Mouse (Mus musculus): ENCODE data around the gene Drosha. TPM values are rescaled to one million over a fixed set of nuclear protein-coding genes. Genes with fewer than 3 reads are reported as not detected.
"Not testable (repeated sequence)": the region's sequence is repeated elsewhere in the genome, so short reads cannot be mapped to it uniquely, and the experiment has no call there.

Drosha gene
- polyA plus RNA-seq, 1 experiment from 2014 or later, result 53.6 TPM

DNA sequence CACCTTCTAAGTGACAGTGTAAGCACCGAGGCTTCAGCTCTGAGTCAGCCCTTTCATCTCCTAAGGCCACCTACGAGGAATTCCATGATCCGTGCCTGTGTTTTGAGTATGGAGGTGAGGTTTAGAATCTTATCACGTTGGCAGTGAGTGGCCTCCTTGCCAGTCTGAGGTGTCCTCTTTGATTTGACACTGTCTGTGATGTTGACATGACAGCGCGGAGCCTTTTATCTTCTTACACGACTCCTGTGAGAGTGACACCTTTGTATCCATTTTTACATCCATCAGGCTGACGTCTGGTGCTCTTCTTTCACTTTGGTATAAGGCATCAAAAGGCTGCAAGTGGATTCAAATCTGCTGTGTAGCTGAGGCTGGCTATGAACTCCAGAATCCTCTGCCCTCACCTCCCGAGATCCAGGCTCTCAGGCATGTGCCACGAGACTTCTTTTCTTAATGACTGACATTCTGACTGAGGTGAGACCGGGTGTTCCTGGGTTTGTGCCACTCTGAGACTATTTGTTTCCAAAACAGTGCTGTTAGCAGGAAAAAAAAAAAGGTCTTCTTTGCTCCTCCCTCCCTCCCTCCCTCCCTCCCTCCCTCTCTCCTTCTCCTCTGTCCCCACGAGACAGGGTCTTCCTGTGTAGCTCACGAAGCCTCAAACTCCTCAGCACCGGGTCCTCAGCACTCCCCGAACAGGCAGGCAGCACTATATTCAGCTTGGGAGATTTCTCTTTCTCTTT, 24.0 kb upstream of the Drosha start:
- WGBS, result 59% methylated on average over 15 of the region's 15 CpGs
- Histone ChIP-seq H3K4me3 (replicated peaks; ENCODE audit: low read length) (no peak overlapping the region), H3K4me1 (replicated peaks; ENCODE audit: control insufficient read depth, insufficient read depth, low read length) (no peaks in the 10 kb centered on the region), H3K27ac (no peak overlapping the region), H3K4me2 (replicated peaks) (no peak overlapping the region), H3K27me3 (ENCODE audit: control insufficient read depth, insufficient read depth, low read length) (no peaks in the 10 kb centered on the region), H3K36me3 (replicated peaks; ENCODE audit: control insufficient read depth, insufficient read depth) (no peaks in the 10 kb centered on the region), H3K9me3 (ENCODE audit: control insufficient read depth, low read length) (no peaks in the 10 kb centered on the region), H3K9ac (no peak overlapping the region)
- ATAC-seq (ENCODE audit: low FRiP score), result no peak
- no peak for DNase-seq (ENCODE audit: low spot score)

DNA sequence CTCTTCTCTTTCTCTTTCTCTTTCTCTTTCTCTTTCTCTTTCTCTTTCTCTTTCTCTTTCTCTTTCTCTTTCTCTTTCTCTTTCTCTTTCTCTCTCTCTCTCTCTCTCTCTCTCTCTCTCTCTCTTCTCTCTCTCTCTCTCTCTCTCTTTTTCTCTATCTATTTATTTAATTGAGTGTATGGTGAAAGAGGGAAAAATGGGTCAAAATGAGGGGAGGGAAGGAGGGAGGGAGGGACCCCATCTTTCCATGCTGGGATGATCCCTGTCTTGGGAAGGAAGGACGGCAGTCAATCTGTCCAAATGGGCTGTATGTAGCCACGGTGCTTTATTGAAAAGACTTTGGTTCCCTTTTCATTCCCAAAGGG, 23.5 kb upstream of the Drosha start:
- ATAC-seq (ENCODE audit: low FRiP score), result not testable (repeated sequence)
- 79% methylated on average over 2 of the region's 2 CpGs for WGBS

DNA sequence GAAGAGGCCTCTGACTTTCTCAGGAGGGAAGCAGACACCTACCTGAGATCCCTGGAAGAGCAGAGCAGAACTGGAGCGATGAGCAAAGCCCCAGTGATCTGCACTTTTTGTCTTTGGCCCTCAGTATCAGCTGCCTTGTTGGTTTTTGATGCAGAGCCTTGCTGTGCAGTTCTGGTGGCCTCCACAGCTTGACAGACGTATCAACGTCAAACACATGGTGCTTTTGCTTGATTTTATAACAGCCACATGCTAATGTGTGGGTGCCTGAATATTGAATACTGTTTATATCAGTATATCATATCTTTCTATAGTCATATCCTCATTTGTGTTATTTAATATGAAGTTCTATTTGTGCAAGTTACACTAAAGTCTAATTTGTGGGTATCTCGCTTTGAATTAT, 19.5 kb upstream of the Drosha start:
- H3K27ac ChIP-seq, result no peak overlapping the region

More for the DNA sequence above, 23.5 kb upstream of the Drosha start:
- not testable (repeated sequence) for H3K4me2 ChIP-seq (replicated peaks); DNase-seq (ENCODE audit: low spot score); H3K9me3 ChIP-seq (ENCODE audit: control insufficient read depth, low read length); H3K27ac ChIP-seq; H3K27me3 ChIP-seq (ENCODE audit: control insufficient read depth, insufficient read depth, low read length); H3K4me1 ChIP-seq (replicated peaks; ENCODE audit: control insufficient read depth, insufficient read depth, low read length); H3K36me3 ChIP-seq (replicated peaks; ENCODE audit: control insufficient read depth, insufficient read depth); H3K9ac ChIP-seq; H3K4me3 ChIP-seq (replicated peaks; ENCODE audit: low read length)

DNA sequence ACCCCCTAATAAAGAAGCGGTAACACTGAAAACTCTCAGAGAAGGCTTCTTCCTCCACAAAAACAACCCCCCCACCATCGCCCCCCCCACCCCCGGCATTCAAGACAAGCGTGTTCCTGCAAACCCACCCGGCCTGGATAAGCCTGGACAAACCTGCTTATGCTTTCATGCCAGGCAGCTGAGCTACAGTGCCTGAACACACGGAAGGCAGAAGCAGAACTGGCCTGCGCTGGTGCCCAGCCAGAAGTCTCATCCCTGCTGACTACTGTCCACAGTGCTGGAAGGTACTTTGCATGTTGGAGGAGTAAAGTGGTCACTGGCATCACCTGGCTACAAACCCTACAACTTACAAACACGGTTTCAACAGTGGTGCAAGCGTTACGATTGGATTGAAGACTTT, 17.5 kb upstream of the Drosha start:
- ATAC-seq (ENCODE audit: low FRiP score) (no peak), DNase-seq (ENCODE audit: low spot score) (no peak)
- Histone ChIP-seq H3K9ac (no peak overlapping the region), H3K27ac (no peak overlapping the region), H3K36me3 (replicated peaks; ENCODE audit: control insufficient read depth, insufficient read depth) (peaks cover 55% of the 10 kb centered on the region), H3K4me2 (replicated peaks) (no peak overlapping the region), H3K4me3 (replicated peaks; ENCODE audit: low read length) (no peak overlapping the region), H3K4me1 (replicated peaks; ENCODE audit: control insufficient read depth, insufficient read depth, low read length) (no peaks in the 10 kb centered on the region), H3K9me3 (ENCODE audit: control insufficient read depth, low read length) (no peaks in the 10 kb centered on the region), H3K27me3 (ENCODE audit: control insufficient read depth, insufficient read depth, low read length) (no peaks in the 10 kb centered on the region)
- WGBS, result 96% methylated on average over 10 of the region's 10 CpGs

More for the DNA sequence above, 19.5 kb upstream of the Drosha start:
- Histone ChIP-seq H3K4me1 (replicated peaks; ENCODE audit: control insufficient read depth, insufficient read depth, low read length) (no peaks in the 10 kb centered on the region), H3K4me3 (replicated peaks; ENCODE audit: low read length) (no peak overlapping the region), H3K4me2 (replicated peaks) (no peak overlapping the region), H3K9me3 (ENCODE audit: control insufficient read depth, low read length) (no peaks in the 10 kb centered on the region), H3K36me3 (replicated peaks; ENCODE audit: control insufficient read depth, insufficient read depth) (peaks cover 35% of the 10 kb centered on the region), H3K9ac (no peak overlapping the region), H3K27me3 (ENCODE audit: control insufficient read depth, insufficient read depth, low read length) (no peaks in the 10 kb centered on the region)
- ATAC-seq (ENCODE audit: low FRiP score) (no peak), DNase-seq (ENCODE audit: low spot score) (no peak)
- 87% methylated on average over 4 of the region's 4 CpGs for WGBS

DNA sequence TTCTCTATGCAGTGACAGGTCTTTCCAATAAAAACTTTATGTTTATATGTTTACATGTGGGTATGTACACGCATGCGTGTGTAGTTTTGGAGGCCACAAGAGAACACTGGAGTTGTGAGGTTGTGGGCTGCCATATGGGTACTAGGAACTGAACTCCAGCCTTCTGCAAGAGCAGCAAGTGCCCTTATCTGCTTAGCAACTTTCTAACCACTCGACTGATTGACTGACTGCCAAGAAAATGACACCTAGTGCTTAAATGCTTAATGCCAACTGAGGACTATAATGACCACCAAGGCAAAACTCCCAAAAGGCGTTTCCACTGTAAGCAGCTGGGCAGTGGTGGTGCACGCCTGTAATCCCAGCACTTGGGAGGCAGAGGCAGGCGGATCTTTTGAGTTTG, 15.3 kb upstream of the Drosha start:
- no peak for DNase-seq (ENCODE audit: low spot score)
- no peaks in the 10 kb centered on the region for H3K4me1 ChIP-seq (replicated peaks; ENCODE audit: control insufficient read depth, insufficient read depth, low read length)
- ATAC-seq (ENCODE audit: low FRiP score), result no peak
- WGBS, result 92% methylated on average over 6 of the region's 6 CpGs
- no peak overlapping the region for H3K9ac ChIP-seq
- H3K27ac ChIP-seq, result no peak overlapping the region
- no peaks in the 10 kb centered on the region for H3K9me3 ChIP-seq (ENCODE audit: control insufficient read depth, low read length)
- no peak overlapping the region for H3K4me3 ChIP-seq (replicated peaks; ENCODE audit: low read length)
- peaks cover 75% of the 10 kb centered on the region for H3K36me3 ChIP-seq (replicated peaks; ENCODE audit: control insufficient read depth, insufficient read depth)
- no peak overlapping the region for H3K4me2 ChIP-seq (replicated peaks)
- no peaks in the 10 kb centered on the region for H3K27me3 ChIP-seq (ENCODE audit: control insufficient read depth, insufficient read depth, low read length)

DNA sequence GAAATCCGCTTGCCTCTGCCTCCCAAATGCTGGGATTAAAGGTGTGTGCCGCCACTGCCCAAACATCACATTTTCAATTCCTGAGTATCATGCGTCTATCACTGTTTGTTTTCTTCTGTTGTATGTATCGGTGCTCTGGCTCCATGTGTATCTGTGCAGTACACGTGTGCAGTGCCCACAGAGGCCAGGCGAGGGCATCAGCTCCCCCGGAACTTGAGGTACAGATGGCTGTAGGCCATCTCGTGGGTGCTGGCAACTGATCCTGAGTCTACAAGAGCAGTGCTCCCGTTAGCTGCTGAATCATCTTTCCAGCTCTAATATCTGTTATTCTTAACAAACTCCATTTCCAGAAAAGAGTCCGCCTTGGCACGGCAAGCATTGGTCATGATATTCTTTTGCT, 12.0 kb upstream of the Drosha start:
- Histone ChIP-seq H3K4me2 (replicated peaks) (no peak overlapping the region), H3K9me3 (ENCODE audit: control insufficient read depth, low read length) (no peaks in the 10 kb centered on the region), H3K27me3 (ENCODE audit: control insufficient read depth, insufficient read depth, low read length) (no peaks in the 10 kb centered on the region), H3K9ac (no peak overlapping the region), H3K4me3 (replicated peaks; ENCODE audit: low read length) (no peak overlapping the region), H3K27ac (no peak overlapping the region), H3K4me1 (replicated peaks; ENCODE audit: control insufficient read depth, insufficient read depth, low read length) (no peaks in the 10 kb centered on the region), H3K36me3 (replicated peaks; ENCODE audit: control insufficient read depth, insufficient read depth) (peaks cover 96% of the 10 kb centered on the region)
- 94% methylated on average over 11 of the region's 11 CpGs for WGBS
- DNase-seq (ENCODE audit: low spot score) (no peak), ATAC-seq (ENCODE audit: low FRiP score) (no peak)

DNA sequence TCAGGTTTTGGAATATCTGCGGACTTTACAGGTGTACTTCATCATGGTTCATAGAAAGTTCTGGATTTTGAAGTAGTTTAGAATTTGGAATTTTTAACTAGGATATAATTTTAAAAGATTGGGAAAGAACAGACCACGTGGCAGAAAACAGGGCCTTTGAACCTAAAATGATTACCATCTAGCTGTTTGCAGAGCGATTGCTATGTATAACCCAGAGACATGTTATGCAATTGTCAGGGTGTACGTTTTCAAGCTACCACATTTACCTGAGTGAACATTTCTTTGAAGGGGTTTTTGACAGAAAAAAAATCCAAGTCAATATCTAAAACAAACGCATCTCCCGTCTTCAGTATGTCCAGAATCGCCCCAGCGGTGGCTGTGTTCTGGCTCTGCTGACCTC, 7.0 kb upstream of the Drosha start:
- Histone ChIP-seq H3K27me3 (ENCODE audit: control insufficient read depth, insufficient read depth, low read length) (no peaks in the 10 kb centered on the region), H3K9ac (no peak overlapping the region), H3K9me3 (ENCODE audit: control insufficient read depth, low read length) (no peaks in the 10 kb centered on the region), H3K4me1 (replicated peaks; ENCODE audit: control insufficient read depth, insufficient read depth, low read length) (no peaks in the 10 kb centered on the region), H3K27ac (no peak overlapping the region), H3K4me2 (replicated peaks) (no peak overlapping the region), H3K4me3 (replicated peaks; ENCODE audit: low read length) (no peak overlapping the region), H3K36me3 (replicated peaks; ENCODE audit: control insufficient read depth, insufficient read depth) (peaks cover 87% of the 10 kb centered on the region)
- DNase-seq (ENCODE audit: low spot score), result no peak
- ATAC-seq (ENCODE audit: low FRiP score), result no peak
- WGBS, result 95% methylated on average over 8 of the region's 8 CpGs

DNA sequence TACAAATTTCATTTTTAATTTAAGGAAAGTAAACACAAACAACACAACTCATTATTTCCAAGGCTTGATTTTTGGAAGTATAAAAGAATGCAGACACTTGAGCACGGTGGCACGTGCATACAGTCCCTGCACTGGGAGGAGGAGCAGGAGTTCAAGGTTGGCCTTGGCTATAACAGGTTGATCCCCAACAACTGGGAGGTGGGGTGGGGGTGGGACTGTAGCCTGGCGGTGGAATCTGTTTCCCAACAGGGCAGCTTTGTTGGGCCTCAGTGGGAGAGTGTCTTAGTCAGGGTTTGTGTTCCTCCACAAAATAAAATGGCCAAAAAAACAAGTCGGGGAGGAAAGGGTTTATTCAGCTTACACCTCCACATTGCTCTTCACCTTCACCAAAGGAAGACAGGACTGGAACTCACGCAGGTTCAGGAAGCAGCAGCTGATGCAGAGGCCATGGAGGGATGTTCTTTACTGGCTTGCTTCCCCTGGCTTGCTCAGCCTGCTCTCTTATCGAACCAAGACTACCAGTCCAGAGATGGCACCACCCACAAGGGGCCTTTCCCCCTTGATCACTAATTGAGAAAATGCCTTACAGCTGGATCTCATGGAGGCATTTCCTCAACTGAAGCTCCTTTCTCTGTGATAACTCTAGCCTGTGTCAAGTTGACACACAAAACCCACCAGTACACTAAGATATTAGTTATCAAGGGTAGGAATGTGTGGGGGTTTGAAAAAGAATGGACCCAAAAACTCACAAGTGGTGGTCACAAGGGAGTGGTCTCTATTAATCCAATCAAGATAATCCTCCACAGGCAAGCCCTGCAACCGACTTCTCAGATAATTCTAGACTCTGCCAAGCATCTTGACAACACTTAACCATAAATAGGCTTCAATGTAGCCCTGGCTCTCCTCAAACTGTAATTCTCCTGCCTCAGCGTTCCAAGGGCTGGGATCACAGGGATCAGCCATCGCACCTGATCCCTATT, 1.9 kb upstream of the Drosha start:
- Histone ChIP-seq H3K27me3 (ENCODE audit: control insufficient read depth, insufficient read depth, low read length) (no peaks in the 10 kb centered on the region), H3K36me3 (replicated peaks; ENCODE audit: control insufficient read depth, insufficient read depth) (peaks cover 49% of the 10 kb centered on the region), H3K27ac (no peak overlapping the region), H3K4me1 (replicated peaks; ENCODE audit: control insufficient read depth, insufficient read depth, low read length) (peaks cover 23% of the 10 kb centered on the region), H3K4me3 (replicated peaks; ENCODE audit: low read length) (no peak overlapping the region), H3K4me2 (replicated peaks) (no peak overlapping the region), H3K9me3 (ENCODE audit: control insufficient read depth, low read length) (no peaks in the 10 kb centered on the region), H3K9ac (no peak overlapping the region)
- DNase-seq (ENCODE audit: low spot score) (no peak), ATAC-seq (ENCODE audit: low FRiP score) (no peak)
- 85% methylated on average over 9 of the region's 9 CpGs for WGBS

DNA sequence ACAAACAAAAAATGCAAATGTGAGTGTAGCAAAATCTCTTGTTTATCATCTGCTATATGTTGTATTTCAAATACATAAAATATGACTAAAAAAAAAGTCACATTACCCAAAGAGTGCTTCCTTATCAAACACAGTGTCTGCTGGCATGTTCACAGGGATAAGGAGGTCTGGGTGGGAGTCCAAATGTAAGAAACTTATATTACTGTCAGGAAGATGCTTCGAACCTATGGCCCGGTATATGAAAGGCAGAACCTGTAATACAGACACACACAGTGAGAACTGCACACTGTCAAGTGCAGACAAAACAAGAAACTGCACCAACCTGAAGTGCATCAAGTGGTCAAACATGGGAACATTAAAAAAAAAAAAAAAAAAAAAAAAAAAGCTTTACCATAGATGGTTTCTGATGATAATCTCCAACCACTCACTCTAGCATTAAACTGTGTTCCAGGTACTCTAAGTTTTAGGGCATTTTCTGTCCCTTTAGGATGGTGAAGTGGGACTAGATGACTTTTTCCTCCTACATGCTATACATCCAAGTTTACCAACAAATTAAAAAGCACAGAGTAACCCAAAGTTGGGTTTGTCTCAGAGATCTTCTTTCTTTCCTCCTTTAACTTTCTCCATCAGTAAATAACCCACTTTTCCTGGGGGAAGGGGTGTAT, 1.0 kb upstream of the Drosha start:
- Histone ChIP-seq H3K27me3 (ENCODE audit: control insufficient read depth, insufficient read depth, low read length) (no peaks in the 10 kb centered on the region), H3K4me1 (replicated peaks; ENCODE audit: control insufficient read depth, insufficient read depth, low read length) (peaks cover 23% of the 10 kb centered on the region), H3K36me3 (replicated peaks; ENCODE audit: control insufficient read depth, insufficient read depth) (peaks cover 49% of the 10 kb centered on the region), H3K9me3 (ENCODE audit: control insufficient read depth, low read length) (no peaks in the 10 kb centered on the region), H3K27ac (no peak overlapping the region), H3K4me2 (replicated peaks) (peak overlapping the region; percentile 70), H3K4me3 (replicated peaks; ENCODE audit: low read length) (peak overlapping the region; percentile 84), H3K9ac (peak overlapping the region; percentile 88)
- ATAC-seq (ENCODE audit: low FRiP score) (no peak), DNase-seq (ENCODE audit: low spot score) (no peak)
- 94% methylated on average over 2 of the region's 2 CpGs for WGBS

Measured in hindbrain, embryonic 14.5 days (tissue).